Mouse (Mus musculus): Measurements from ENCODE around the gene P2ry12.

GRCm38 (mm10) chr3:59187336-59187735 is 75.3 kb downstream of the P2ry12 start:
- no peak for TF ChIP-seq CTCF (IDR thresholded peaks at IDR 0.05; ENCODE audit: low read depth, low read length)
- TF ChIP-seq POLR2A (IDR thresholded peaks at IDR 0.05; ENCODE audit: extremely low read depth, insufficient read depth, low read length) = no peak
